In genomic region chr16:94412760-94413159, GRCm38 (mm10) we compare ENCODE assay signal across 21 mouse cellular contexts. TPM values are rescaled to one million over a fixed set of nuclear protein-coding genes. Genes with fewer than 3 reads are reported as not detected.
DNase-seq lines count a peak whose midpoint lies in the region; ATAC-seq and TF ChIP-seq lines count a peak whose summit lies in the region.
"Had no signal": no experiment of that assay in that cellular context is flagged by ENCODE, and none has a peak within 500 bp of the region (broad histone marks: within the 10 kb centered on the region; RNA-seq: fewer than 3 reads in every experiment).

No protein-coding gene starts in this region.

- ATAC-seq in hindbrain, embryonic 15.5 days (ENCODE audit: low FRiP score, low read depth): peak; percentile 51; the same call in 1 of the 2 replicates
- no peak for ATAC-seq in hindbrain, embryonic 14.5 days (ENCODE audit: low FRiP score)
- peak; percentile 37; the same call in 1 of the 2 replicates for ATAC-seq in lung, postnatal 0 days
- 0 out of 2 replicates have a peak, but pooled peaks have one; percentile 29 for ATAC-seq in hindbrain, postnatal 0 days

- H3K36me3 ChIP-seq in hindbrain, embryonic 15.5 days: peaks cover 50% of the 10 kb centered on the region
- peaks cover 86% of the 10 kb centered on the region for H3K36me3 ChIP-seq in hindbrain, embryonic 14.5 days (replicated peaks; ENCODE audit: control insufficient read depth, insufficient read depth)
- H3K36me3 ChIP-seq in lung, postnatal 0 days (ENCODE audit: insufficient read depth, low read length): no peaks in the 10 kb centered on the region; the same call in 1 of the 2 replicates
- H3K36me3 ChIP-seq in MEL (ENCODE audit: control insufficient read depth in 1 of 2, insufficient read depth in 2 of 2, low read length in 2 of 2): peaks cover 21 to 25% of the 10 kb centered on the region in 2 experiments
- peaks cover 21% of the 10 kb centered on the region for H3K36me3 ChIP-seq in hindbrain, postnatal 0 days (ENCODE audit: insufficient read depth, low read length)

- TF ChIP-seq CTCF in lung, postnatal 0 days (IDR thresholded peaks at IDR 0.05): peak; percentile 25; the same call in 1 of the 2 replicates
- TF ChIP-seq CTCF in MEL (IDR thresholded peaks at IDR 0.05 in 2 of 3, conservative IDR thresholded peaks at IDR 0.05 in 1 of 3; ENCODE audit: control insufficient read depth in 1 of 3, insufficient read depth in 1 of 3, low read depth in 2 of 3, low read length in 3 of 3, poor library complexity in 1 of 3, severe bottlenecking in 1 of 3): no peak
- peak; percentile 33 for TF ChIP-seq CTCF in hindbrain, postnatal 0 days (IDR thresholded peaks at IDR 0.05; ENCODE audit: low read depth)

- TF ChIP-seq EP300 in lung, postnatal 0 days (IDR thresholded peaks at IDR 0.05): no peak
- TF ChIP-seq EP300 in MEL (IDR thresholded peaks at IDR 0.05; ENCODE audit: low read depth in 1 of 2, low read length in 2 of 2): no peak

- no peaks in the 10 kb centered on the region for H3K79me2 ChIP-seq in MEL (ENCODE audit: control insufficient read depth, insufficient read depth, low read length, poor library complexity)

- no peak for TF ChIP-seq POLR2A in MEL (IDR thresholded peaks at IDR 0.05; ENCODE audit: control insufficient read depth in 1 of 2, insufficient read depth in 1 of 2, low read depth in 1 of 2, low read length in 2 of 2, poor library complexity in 1 of 2)

- no peak overlapping the region for H3K9ac ChIP-seq in hindbrain, embryonic 15.5 days
- H3K9ac ChIP-seq in hindbrain, embryonic 14.5 days: no peak overlapping the region
- H3K9ac ChIP-seq in lung, postnatal 0 days (replicated peaks; ENCODE audit: low read depth): no peak overlapping the region
- H3K9ac ChIP-seq in MEL (ENCODE audit: control insufficient read depth, low read depth, low read length, poor library complexity, severe bottlenecking): no peak overlapping the region
- H3K9ac ChIP-seq in hindbrain, postnatal 0 days (replicated peaks; ENCODE audit: low read length): no peak overlapping the region
- H3K9ac ChIP-seq: embryonic facial prominence, embryonic 12.5 days; heart, embryonic 15.5 days; limb, embryonic 15.5 days; neural tube, embryonic 12.5 days had no signal

- H3K4me3 ChIP-seq in hindbrain, embryonic 15.5 days: no peak overlapping the region
- H3K4me3 ChIP-seq in hindbrain, embryonic 14.5 days (replicated peaks; ENCODE audit: low read length): no peak overlapping the region
- no peak overlapping the region for H3K4me3 ChIP-seq in lung, postnatal 0 days (ENCODE audit: low read depth, low read length)
- H3K4me3 ChIP-seq in MEL (ENCODE audit: control insufficient read depth in 1 of 2, insufficient read depth in 1 of 2, low read depth in 2 of 2, low read length in 2 of 2): no peak overlapping the region
- H3K4me3 ChIP-seq in hindbrain, postnatal 0 days (ENCODE audit: low read length): no peak overlapping the region
- H3K4me3 ChIP-seq: embryonic facial prominence, embryonic 12.5 days; erythroblast, embryonic 14.5 days; heart, adult 2 months; heart, embryonic 15.5 days; limb, embryonic 15.5 days; neural tube, embryonic 12.5 days had no signal

- no peak for DNase-seq in hindbrain, embryonic 14.5 days (ENCODE audit: low spot score)
- DNase-seq in lung, postnatal 0 days (ENCODE audit: low spot score): no peak
- no peak for DNase-seq in lung, postnatal 25 days (ENCODE audit: low spot score)
- no peak for DNase-seq in MEL (ENCODE audit: low read depth, low spot score)
- DNase-seq in hindbrain, postnatal 0 days (ENCODE audit: low spot score): no peak
- no peak for DNase-seq in thymus, postnatal 14 days
- DNase-seq: adrenal gland, postnatal 14 days; gastrocnemius, postnatal 10 days; heart, adult 2 months; heart, postnatal 4 days; kidney, adult 8-10 months; kidney, postnatal 4 days; lung, postnatal 10 days; right cerebral cortex, adult 18-20 months had no signal

- no peak overlapping the region for H3K27ac ChIP-seq in hindbrain, embryonic 15.5 days (replicated peaks)
- no peak overlapping the region for H3K27ac ChIP-seq in hindbrain, embryonic 14.5 days
- peak overlapping the region; percentile 68 for H3K27ac ChIP-seq in lung, postnatal 0 days (ENCODE audit: low read length)
- no peak overlapping the region for H3K27ac ChIP-seq in MEL (ENCODE audit: control insufficient read depth, low read depth, low read length)
- H3K27ac ChIP-seq in hindbrain, postnatal 0 days: no peak overlapping the region
- H3K27ac ChIP-seq: embryonic facial prominence, embryonic 12.5 days; heart, adult 2 months; limb, embryonic 15.5 days; neural tube, embryonic 12.5 days; stomach, postnatal 0 days had no signal

- no peaks in the 10 kb centered on the region for H3K9me3 ChIP-seq in hindbrain, embryonic 15.5 days
- no peaks in the 10 kb centered on the region for H3K9me3 ChIP-seq in hindbrain, embryonic 14.5 days (ENCODE audit: control insufficient read depth, low read length)
- H3K9me3 ChIP-seq in lung, postnatal 0 days (ENCODE audit: low read length): no peaks in the 10 kb centered on the region
- no peaks in the 10 kb centered on the region for H3K9me3 ChIP-seq in MEL (replicated peaks; ENCODE audit: insufficient read depth, low read length)
- H3K9me3 ChIP-seq in hindbrain, postnatal 0 days (ENCODE audit: low read length): no peaks in the 10 kb centered on the region
- H3K9me3 ChIP-seq: embryonic facial prominence, embryonic 12.5 days; heart, embryonic 15.5 days; limb, embryonic 15.5 days; neural tube, embryonic 12.5 days had no signal

- WGBS in hindbrain, embryonic 15.5 days: 92% methylated on average over 4 of the region's 4 CpGs
- WGBS in hindbrain, embryonic 14.5 days: 89% methylated on average over 4 of the region's 4 CpGs
- 93% methylated on average over 4 of the region's 4 CpGs for WGBS in lung, postnatal 0 days
- WGBS in hindbrain, postnatal 0 days: 81% methylated on average over 4 of the region's 4 CpGs

- no peaks in the 10 kb centered on the region for H3K4me1 ChIP-seq in hindbrain, embryonic 15.5 days (replicated peaks)
- H3K4me1 ChIP-seq in hindbrain, embryonic 14.5 days (replicated peaks; ENCODE audit: control insufficient read depth, insufficient read depth, low read length): no peaks in the 10 kb centered on the region
- peaks cover 4% of the 10 kb centered on the region; the same call in 1 of the 2 replicates for H3K4me1 ChIP-seq in lung, postnatal 0 days (ENCODE audit: insufficient read depth, low read depth, low read length)
- peaks cover 5 to 15% of the 10 kb centered on the region in 2 experiments for H3K4me1 ChIP-seq in MEL (ENCODE audit: control insufficient read depth in 1 of 2, insufficient read depth in 2 of 2, low read length in 2 of 2)
- no peaks in the 10 kb centered on the region for H3K4me1 ChIP-seq in hindbrain, postnatal 0 days (ENCODE audit: insufficient read depth, low read length)
- H3K4me1 ChIP-seq: embryonic facial prominence, embryonic 12.5 days; neural tube, embryonic 12.5 days had no signal

- no peak for TF ChIP-seq RAD21 in MEL (IDR thresholded peaks at IDR 0.05; ENCODE audit: low read depth, low read length)

- H3K27me3 ChIP-seq in hindbrain, embryonic 15.5 days: no peaks in the 10 kb centered on the region
- H3K27me3 ChIP-seq in hindbrain, embryonic 14.5 days (ENCODE audit: control insufficient read depth, insufficient read depth, low read length): no peaks in the 10 kb centered on the region
- H3K27me3 ChIP-seq in lung, postnatal 0 days (replicated peaks; ENCODE audit: insufficient read depth, low read length): no peaks in the 10 kb centered on the region
- H3K27me3 ChIP-seq in MEL (ENCODE audit: control insufficient read depth in 1 of 2, insufficient read depth in 2 of 2, low read length in 2 of 2): no peaks in the 10 kb centered on the region
- H3K27me3 ChIP-seq in hindbrain, postnatal 0 days (ENCODE audit: insufficient read depth, low read length): no peaks in the 10 kb centered on the region
- H3K27me3 ChIP-seq: embryonic facial prominence, embryonic 12.5 days; heart, embryonic 15.5 days; limb, embryonic 15.5 days; neural tube, embryonic 12.5 days had no signal

- no peak overlapping the region for H3K4me2 ChIP-seq in hindbrain, embryonic 15.5 days
- H3K4me2 ChIP-seq in hindbrain, embryonic 14.5 days (replicated peaks): no peak overlapping the region
- H3K4me2 ChIP-seq in lung, postnatal 0 days (replicated peaks; ENCODE audit: low read depth, low read length): no peak overlapping the region
- H3K4me2 ChIP-seq in hindbrain, postnatal 0 days (ENCODE audit: low read depth, low read length): no peak overlapping the region
- H3K4me2 ChIP-seq: embryonic facial prominence, embryonic 12.5 days; heart, embryonic 15.5 days; limb, embryonic 15.5 days; neural tube, embryonic 12.5 days had no signal

TF ChIP-seq in MEL, 35 proteins besides CTCF, POLR2A, EP300 and RAD21:
- no peak for TF ChIP-seq ZMIZ1 (IDR thresholded peaks at IDR 0.05; ENCODE audit: low read depth, low read length)
- 0 out of 2 replicates have a peak, but pooled peaks have one; percentile 11 for TF ChIP-seq USF1 (IDR thresholded peaks at IDR 0.05; ENCODE audit: low read depth, low read length)
- no peak for TF ChIP-seq GATA1 (IDR thresholded peaks at IDR 0.05; ENCODE audit: low read depth, low read length)

RNA-seq across cellular contexts. Expression of gene Pigp, which starts 41.1 kb away (rescaled TPM):
- polyA plus RNA-seq in hindbrain, embryonic 15.5 days (2015; fragmentation: Nextera tagmentation; extraction: Ambion mirVana): 104 and 127 TPM in 2 replicates
- 88.4 and 103 TPM in 2 replicates for polyA plus RNA-seq in hindbrain, embryonic 14.5 days (2014; fragmentation: Nextera tagmentation; extraction: Ambion mirVana)
- polyA plus RNA-seq in lung, postnatal 0 days (2015; fragmentation: Nextera tagmentation; extraction: Ambion mirVana): 134 and 149 TPM in 2 replicates
- 27.1 and 33.9 TPM in 2 replicates for total RNA-seq in MEL (2012; rRNA removed)
- 10 to 100 TPM in 1 of 2 experiments, not detected in 1; 47.3 TPM for polyA plus RNA-seq in MEL (2012; ENCODE audit: insufficient read depth in 1 of 2, insufficient read length in 2 of 2, low read depth in 1 of 2, low replicate concordance in 2 of 2, missing spikeins in 1 of 2)
- 82.8 and 100 TPM in 2 replicates for total RNA-seq in hindbrain, postnatal 0 days (2014; rRNA removed)
- 139 and 155 TPM in 2 replicates for polyA plus RNA-seq in hindbrain, postnatal 0 days (2015; fragmentation: Nextera tagmentation; extraction: Ambion mirVana)

RNA-seq across cellular contexts. Expression of gene Ttc3, which starts 42.3 kb away (rescaled TPM):
- 845 and 859 TPM in 2 replicates for polyA plus RNA-seq in hindbrain, embryonic 15.5 days (2015; fragmentation: Nextera tagmentation; extraction: Ambion mirVana)
- polyA plus RNA-seq in hindbrain, embryonic 14.5 days (2014; fragmentation: Nextera tagmentation; extraction: Ambion mirVana): 1,054 and 1,085 TPM in 2 replicates
- polyA plus RNA-seq in lung, postnatal 0 days (2015; fragmentation: Nextera tagmentation; extraction: Ambion mirVana): 68.9 and 78.9 TPM in 2 replicates
- total RNA-seq in MEL (2012; rRNA removed): 47.5 and 56.9 TPM in 2 replicates
- 100 to 1,000 TPM in 1 of 2 experiments, 10 to 100 TPM in 1; 46.4 to 352 TPM for polyA plus RNA-seq in MEL (2012; ENCODE audit: insufficient read depth in 1 of 2, insufficient read length in 2 of 2, low read depth in 1 of 2, low replicate concordance in 2 of 2, missing spikeins in 1 of 2)
- 848 and 1,018 TPM in 2 replicates for total RNA-seq in hindbrain, postnatal 0 days (2014; rRNA removed)
- 985 and 1,014 TPM in 2 replicates for polyA plus RNA-seq in hindbrain, postnatal 0 days (2015; fragmentation: Nextera tagmentation; extraction: Ambion mirVana)

Comparison
In these comparisons a context has a peak if more than half of its experiments do, and no peak if none do; other contexts are left out.
1. CTCF ChIP-seq: peak in lung, postnatal 0 days (single experiment) and hindbrain, postnatal 0 days (single experiment); none in MEL (0 of 3).